Mouse (Mus musculus): ENCODE measurements at regions not wholly inside any gene's neighbourhood (a gene's known extent, or its start where the extent isn't known, plus 50 kb on each side); places are given as distances from the start of the nearest gene placed in this dataset.

GRCm38 (mm10) chr6:107629376-107629775, 99.8 kb downstream of the Lrrn1 start:
- Histone ChIP-seq H3K4me2 (ENCODE audit: low read length) (no peak overlapping the region), H3K4me3 (ENCODE audit: low read length) (no peak overlapping the region), H3K4me1 (ENCODE audit: control insufficient read depth, insufficient read depth, low read depth, low read length) (no peaks in the 10 kb centered on the region; the same call in 1 of the 2 replicates), H3K9ac (ENCODE audit: low read depth, low read length) (no peak overlapping the region), H3K9me3 (ENCODE audit: control insufficient read depth, low read length) (no peaks in the 10 kb centered on the region), H3K27me3 (replicated peaks; ENCODE audit: control insufficient read depth, insufficient read depth, low read length) (no peaks in the 10 kb centered on the region), H3K36me3 (ENCODE audit: control insufficient read depth, insufficient read depth, low read length) (no peaks in the 10 kb centered on the region), H3K27ac (ENCODE audit: low read depth, low read length) (no peak overlapping the region)
- no peak for ATAC-seq
- 87% methylated on average over 1 of the region's 1 CpGs for WGBS

- Histone ChIP-seq H3K9me3 (ENCODE audit: control insufficient read depth, low read length) (no peaks in the 10 kb centered on the region), H3K4me2 (ENCODE audit: low read length) (no peak overlapping the region), H3K27me3 (replicated peaks; ENCODE audit: control insufficient read depth, insufficient read depth, low read length) (no peaks in the 10 kb centered on the region), H3K4me1 (ENCODE audit: control insufficient read depth, insufficient read depth, low read depth, low read length) (no peaks in the 10 kb centered on the region), H3K4me3 (ENCODE audit: low read length) (no peak overlapping the region), H3K9ac (ENCODE audit: low read depth, low read length) (no peak overlapping the region), H3K27ac (ENCODE audit: low read depth, low read length) (no peak overlapping the region), H3K36me3 (ENCODE audit: control insufficient read depth, insufficient read depth, low read length) (no peaks in the 10 kb centered on the region)
- WGBS, result 77% methylated on average over 2 of the region's 2 CpGs
- ATAC-seq, result no peak
These were observed 116.2 kb downstream of the Lrrn1 start for GRCm38 (mm10) chr6:107645751-107646150.

GRCm38 (mm10) chr6:107653840-107654523, 124.4 kb downstream of the Lrrn1 start:
- H3K9me3 ChIP-seq (ENCODE audit: control insufficient read depth, low read length), result no peaks in the 10 kb centered on the region
- H3K4me3 ChIP-seq (ENCODE audit: low read length), result no peak overlapping the region
- H3K9ac ChIP-seq (ENCODE audit: low read depth, low read length), result no peak overlapping the region
- no peak overlapping the region for H3K27ac ChIP-seq (ENCODE audit: low read depth, low read length)
- no peaks in the 10 kb centered on the region for H3K27me3 ChIP-seq (replicated peaks; ENCODE audit: control insufficient read depth, insufficient read depth, low read length)
- H3K4me1 ChIP-seq (ENCODE audit: control insufficient read depth, insufficient read depth, low read depth, low read length), result no peaks in the 10 kb centered on the region
- H3K36me3 ChIP-seq (ENCODE audit: control insufficient read depth, insufficient read depth, low read length), result no peaks in the 10 kb centered on the region
- no peak for ATAC-seq
- no peak overlapping the region for H3K4me2 ChIP-seq (ENCODE audit: low read length)

GRCm38 (mm10) chr6:107657805-107658204, 128.2 kb downstream of the Lrrn1 start:
- H3K4me1 ChIP-seq (ENCODE audit: control insufficient read depth, insufficient read depth, low read depth, low read length), result no peaks in the 10 kb centered on the region
- WGBS, result 92% methylated on average over 2 of the region's 2 CpGs
- H3K27me3 ChIP-seq (replicated peaks; ENCODE audit: control insufficient read depth, insufficient read depth, low read length), result no peaks in the 10 kb centered on the region
- no peaks in the 10 kb centered on the region for H3K9me3 ChIP-seq (ENCODE audit: control insufficient read depth, low read length)
- H3K4me3 ChIP-seq (ENCODE audit: low read length), result no peak overlapping the region
- no peak for ATAC-seq
- H3K27ac ChIP-seq (ENCODE audit: low read depth, low read length), result no peak overlapping the region
- no peak overlapping the region for H3K9ac ChIP-seq (ENCODE audit: low read depth, low read length)
- no peaks in the 10 kb centered on the region for H3K36me3 ChIP-seq (ENCODE audit: control insufficient read depth, insufficient read depth, low read length)
- no peak overlapping the region for H3K4me2 ChIP-seq (ENCODE audit: low read length)

- H3K9ac ChIP-seq (ENCODE audit: low read depth, low read length), result no peak overlapping the region
- no peak for ATAC-seq
- no peaks in the 10 kb centered on the region for H3K36me3 ChIP-seq (ENCODE audit: control insufficient read depth, insufficient read depth, low read length)
- H3K9me3 ChIP-seq (ENCODE audit: control insufficient read depth, low read length), result no peaks in the 10 kb centered on the region
- WGBS, result 79% methylated on average over 5 of the region's 5 CpGs
- H3K4me3 ChIP-seq (ENCODE audit: low read length), result no peak overlapping the region
- H3K27me3 ChIP-seq (replicated peaks; ENCODE audit: control insufficient read depth, insufficient read depth, low read length), result no peaks in the 10 kb centered on the region
- H3K4me1 ChIP-seq (ENCODE audit: control insufficient read depth, insufficient read depth, low read depth, low read length), result no peaks in the 10 kb centered on the region
- no peak overlapping the region for H3K27ac ChIP-seq (ENCODE audit: low read depth, low read length)
- H3K4me2 ChIP-seq (ENCODE audit: low read length), result no peak overlapping the region
These were observed 131.6 kb downstream of the Lrrn1 start for GRCm38 (mm10) chr6:107661009-107661764.

- no peaks in the 10 kb centered on the region for H3K27me3 ChIP-seq (replicated peaks; ENCODE audit: control insufficient read depth, insufficient read depth, low read length)
- H3K4me2 ChIP-seq (ENCODE audit: low read length), result no peak overlapping the region
- no peaks in the 10 kb centered on the region for H3K9me3 ChIP-seq (ENCODE audit: control insufficient read depth, low read length)
- H3K36me3 ChIP-seq (ENCODE audit: control insufficient read depth, insufficient read depth, low read length), result no peaks in the 10 kb centered on the region
- 90% methylated on average over 4 of the region's 4 CpGs for WGBS
- ATAC-seq, result no peak
- H3K4me3 ChIP-seq (ENCODE audit: low read length), result no peak overlapping the region
- H3K9ac ChIP-seq (ENCODE audit: low read depth, low read length), result no peak overlapping the region
- H3K4me1 ChIP-seq (ENCODE audit: control insufficient read depth, insufficient read depth, low read depth, low read length), result no peaks in the 10 kb centered on the region
- H3K27ac ChIP-seq (ENCODE audit: low read depth, low read length), result no peak overlapping the region
These were observed 169.7 kb downstream of the Lrrn1 start for GRCm38 (mm10) chr6:107699298-107699697.

GRCm38 (mm10) chr6:107708185-107708584, 178.6 kb downstream of the Lrrn1 start:
- Histone ChIP-seq H3K9ac (ENCODE audit: low read depth, low read length) (no peak overlapping the region), H3K36me3 (ENCODE audit: control insufficient read depth, insufficient read depth, low read length) (no peaks in the 10 kb centered on the region), H3K9me3 (ENCODE audit: control insufficient read depth, low read length) (no peaks in the 10 kb centered on the region), H3K27ac (ENCODE audit: low read depth, low read length) (no peak overlapping the region), H3K4me2 (ENCODE audit: low read length) (no peak overlapping the region), H3K27me3 (replicated peaks; ENCODE audit: control insufficient read depth, insufficient read depth, low read length) (no peaks in the 10 kb centered on the region), H3K4me3 (ENCODE audit: low read length) (no peak overlapping the region), H3K4me1 (ENCODE audit: control insufficient read depth, insufficient read depth, low read depth, low read length) (no peaks in the 10 kb centered on the region)
- ATAC-seq, result no peak
- 77% methylated on average over 2 of the region's 2 CpGs for WGBS

GRCm38 (mm10) chr6:107708608-107709007, 179.0 kb downstream of the Lrrn1 start:
- no peaks in the 10 kb centered on the region for H3K9me3 ChIP-seq (ENCODE audit: control insufficient read depth, low read length)

GRCm38 (mm10) chr6:107710360-107710759, 180.8 kb downstream of the Lrrn1 start:
- Histone ChIP-seq H3K4me2 (ENCODE audit: low read length) (no peak overlapping the region), H3K9ac (ENCODE audit: low read depth, low read length) (no peak overlapping the region), H3K27me3 (replicated peaks; ENCODE audit: control insufficient read depth, insufficient read depth, low read length) (no peaks in the 10 kb centered on the region), H3K9me3 (ENCODE audit: control insufficient read depth, low read length) (no peaks in the 10 kb centered on the region), H3K36me3 (ENCODE audit: control insufficient read depth, insufficient read depth, low read length) (no peaks in the 10 kb centered on the region), H3K27ac (ENCODE audit: low read depth, low read length) (no peak overlapping the region), H3K4me3 (ENCODE audit: low read length) (no peak overlapping the region), H3K4me1 (ENCODE audit: control insufficient read depth, insufficient read depth, low read depth, low read length) (no peaks in the 10 kb centered on the region)
- 68% methylated on average over 5 of the region's 5 CpGs for WGBS
- no peak for ATAC-seq

More at GRCm38 (mm10) chr6:107708608-107709007, 179.0 kb downstream of the Lrrn1 start:
- H3K4me3 ChIP-seq (ENCODE audit: low read length), result no peak overlapping the region
- 93% methylated on average over 1 of the region's 1 CpGs for WGBS
- no peaks in the 10 kb centered on the region for H3K4me1 ChIP-seq (ENCODE audit: control insufficient read depth, insufficient read depth, low read depth, low read length)
- no peaks in the 10 kb centered on the region for H3K36me3 ChIP-seq (ENCODE audit: control insufficient read depth, insufficient read depth, low read length)
- no peak overlapping the region for H3K4me2 ChIP-seq (ENCODE audit: low read length)
- no peak overlapping the region for H3K27ac ChIP-seq (ENCODE audit: low read depth, low read length)
- no peak for ATAC-seq
- H3K27me3 ChIP-seq (replicated peaks; ENCODE audit: control insufficient read depth, insufficient read depth, low read length), result no peaks in the 10 kb centered on the region
- H3K9ac ChIP-seq (ENCODE audit: low read depth, low read length), result no peak overlapping the region
